Mouse (Mus musculus) midbrain, postnatal 0 days (tissue): ENCODE data around the gene Rnf103. TPM values are rescaled to one million over a fixed set of nuclear protein-coding genes. Genes with fewer than 3 reads are reported as not detected.

ENCODE experiments used
- ATAC-seq: fragments of 200-750 bp; cut with Nextera tagmentation; 2 replicates; pipeline ENCODE4 v1.8.0; 2017; ENCODE audit warnings: moderate number of reproducible peaks, mild to moderate bottlenecking, moderate TSS enrichment, moderate library complexity; ENCODE audit not compliant: low FRiP score
- DNase-seq: peaks from one replicate; pipeline ENCODE4 v3.0.0-alpha.2; 2015; ENCODE audit warnings: low spot score
- H3K27ac ChIP-seq: fragments of 300-500 bp; sonication (generic); 2 replicates; pipeline ENCODE4 v1.5.1; 2014; ENCODE audit warnings: low read depth, mild to moderate bottlenecking, low read length, mixed read lengths
- H3K27me3 ChIP-seq: fragments of 300-500 bp; sonication (generic); 2 replicates; pipeline ENCODE4 v1.6.1; 2014; ENCODE audit warnings: low read length, control low read depth, mixed read lengths; ENCODE audit not compliant: insufficient read depth
- H3K36me3 ChIP-seq: fragments of 300-500 bp; sonication (generic); 2 replicates; pipeline ENCODE4 v1.6.1; 2014; ENCODE audit warnings: low read length, control low read depth, mixed read lengths; ENCODE audit not compliant: insufficient read depth
- H3K4me1 ChIP-seq: fragments of 300-500 bp; sonication (generic); 2 replicates; pipeline ENCODE4 v1.6.1; 2014; ENCODE audit warnings: mild to moderate bottlenecking, control low read depth, antibody characterized with exemption, low read length, mixed read lengths; ENCODE audit not compliant: insufficient read depth
- H3K4me2 ChIP-seq: fragments of 300-500 bp; sonication (generic); 2 replicates; pipeline ENCODE4 v1.6.1; 2014; ENCODE audit warnings: low read depth, mild to moderate bottlenecking, low read length, mixed read lengths; ENCODE audit not compliant: poor library complexity, severe bottlenecking
- H3K4me3 ChIP-seq: fragments of 300-500 bp; sonication (generic); 2 replicates; pipeline ENCODE4 v1.5.1; 2014; ENCODE audit warnings: low read depth, mild to moderate bottlenecking, low read length, moderate library complexity
- H3K9ac ChIP-seq: fragments of 300-500 bp; sonication (generic); replicated peaks from 2 replicates; pipeline ENCODE4 v1.6.1; 2014; ENCODE audit warnings: mild to moderate bottlenecking, low read length, moderate library complexity, mixed read lengths; ENCODE audit not compliant: poor library complexity, severe bottlenecking
- H3K9me3 ChIP-seq: fragments of 300-500 bp; sonication (generic); 2 replicates; pipeline ENCODE4 v1.6.1; 2016; ENCODE audit warnings: low read length, control low read depth
- CTCF ChIP-seq: IDR thresholded peaks from 2 replicates; pipeline ENCODE4 v1.5.1; 2016; ENCODE audit warnings: antibody characterized with exemption, mild to moderate bottlenecking
- WGBS: fragments of 180-500 bp; shearing (Covaris S2); extraction: QIAGEN DNeasy Blood & Tissue Kit; methylation state at CpG from one replicate; pipeline ENCODE4 v1.1.7; 2014; 5-methylcytosine and 5-hydroxymethylcytosine counted together
- polyA plus RNA-seq: library from polyadenylated mRNA; unstranded; fragments of >200 nt; fragmentation: Nextera tagmentation; extraction: Ambion mirVana; gene quantifications from 2 replicates; pipeline ENCODE4 v1.2.1, GENCODE M21; 2015
- total RNA-seq: library from RNA; depleted of rRNA; stranded (reverse); fragments of >200 nt; gene quantifications from 2 replicates; pipeline ENCODE4 v1.2.3, GENCODE M21; 2014; rRNA removed

The Rnf103 gene
- total and polyA plus RNA-seq, 2 experiments from 2014 or later = 23.2 to 33.9 TPM

- DNase-seq = no peak
- WGBS = 91% methylated on average over 2 of the region's 2 CpGs
These were observed 61.8 kb downstream of the Rnf103 start for GRCm38 (mm10) chr6:71555507-71555951.

DNA sequence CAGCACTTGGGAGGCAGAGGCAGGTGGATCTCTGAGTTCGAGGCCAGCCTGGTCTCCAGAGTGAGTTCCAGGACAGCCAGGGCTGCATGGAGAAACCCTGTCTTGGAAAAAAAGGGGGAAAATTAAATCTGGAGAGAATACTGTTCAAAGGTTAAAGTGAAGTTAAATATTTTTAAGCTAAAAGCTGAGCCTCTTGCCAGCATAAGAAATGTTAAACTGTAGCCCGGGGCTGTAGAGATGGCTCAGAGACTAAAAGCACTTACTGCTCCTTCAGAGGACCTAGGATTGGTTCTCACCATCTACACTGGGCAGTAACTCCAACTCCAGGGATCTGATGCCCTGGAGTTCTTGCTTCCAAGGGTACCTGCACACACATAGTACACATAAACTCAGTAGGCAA, 63.1 kb downstream of the Rnf103 start:
- DNase-seq (no peak), ATAC-seq (no peak)
- Histone ChIP-seq H3K9me3 (no peaks in the 10 kb centered on the region), H3K4me1 (no peaks in the 10 kb centered on the region), H3K27me3 (no peaks in the 10 kb centered on the region), H3K9ac (no peak overlapping the region), H3K4me3 (no peak overlapping the region), H3K4me2 (no peak overlapping the region), H3K36me3 (no peaks in the 10 kb centered on the region), H3K27ac (no peak overlapping the region)
- WGBS = 97% methylated on average over 2 of the region's 2 CpGs
- no peak for TF ChIP-seq CTCF

More at GRCm38 (mm10) chr6:71555507-71555951, 61.8 kb downstream of the Rnf103 start:
- Histone ChIP-seq H3K9ac (no peak overlapping the region), H3K4me3 (no peak overlapping the region), H3K4me1 (no peaks in the 10 kb centered on the region), H3K27me3 (no peaks in the 10 kb centered on the region), H3K4me2 (no peak overlapping the region), H3K36me3 (no peaks in the 10 kb centered on the region), H3K27ac (no peak overlapping the region), H3K9me3 (no peaks in the 10 kb centered on the region)
- TF ChIP-seq CTCF = no peak
- no peak for ATAC-seq

Other genes starting within 250 kb of the Rnf103 start
- gene Krcc1, start 222.2 kb upstream of the Rnf103 start, total RNA-seq = 11.9 and 13.9 TPM in 2 replicates
- gene Krcc1, start 222.2 kb upstream of the Rnf103 start, polyA plus RNA-seq = 15.0 and 15.6 TPM in 2 replicates
- gene Smyd1, start 171.7 kb upstream of the Rnf103 start, total RNA-seq = 1.3 and 1.9 TPM in 2 replicates
- gene Smyd1, start 171.7 kb upstream of the Rnf103 start, polyA plus RNA-seq = 0.30 and 0.36 TPM in 2 replicates
- gene Cd8b1, start 171.1 kb upstream of the Rnf103 start, total RNA-seq = not detected in 2 replicates
- not detected in 2 replicates for gene Cd8b1, start 171.1 kb upstream of the Rnf103 start, polyA plus RNA-seq
- not detected in 2 replicates for gene Cd8a, start 120.5 kb upstream of the Rnf103 start, total RNA-seq
- gene Cd8a, start 120.5 kb upstream of the Rnf103 start, polyA plus RNA-seq = not detected in 2 replicates
- gene Rmnd5a, start 53.3 kb upstream of the Rnf103 start, total RNA-seq = 41.8 and 54.7 TPM in 2 replicates
- gene Rmnd5a, start 53.3 kb upstream of the Rnf103 start, polyA plus RNA-seq = 6.5 and 7.8 TPM in 2 replicates
- 56.0 and 59.9 TPM in 2 replicates for gene Chmp3, start 49.9 kb downstream of the Rnf103 start, total RNA-seq
- gene Chmp3, start 49.9 kb downstream of the Rnf103 start, polyA plus RNA-seq = 52.4 and 56.1 TPM in 2 replicates
- gene Kdm3a, start 139.1 kb downstream of the Rnf103 start, total RNA-seq = 34.4 and 49.4 TPM in 2 replicates
- gene Kdm3a, start 139.1 kb downstream of the Rnf103 start, polyA plus RNA-seq = 14.2 and 17.0 TPM in 2 replicates
- 404 and 467 TPM in 2 replicates for gene Reep1, start 213.7 kb downstream of the Rnf103 start, total RNA-seq
- gene Reep1, start 213.7 kb downstream of the Rnf103 start, polyA plus RNA-seq = 274 and 275 TPM in 2 replicates